In genomic region chr1:37639101-37639500, GRCm38 (mm10) we compare ENCODE assay signal across 8 mouse cellular contexts.
DNase-seq lines count a peak whose midpoint lies in the region; ATAC-seq and TF ChIP-seq lines count a peak whose summit lies in the region.

No protein-coding gene starts in this region.

- no peaks in the 10 kb centered on the region; the same call in 1 of the 2 replicates for H3K4me1 ChIP-seq in hindbrain, embryonic 12.5 days

- peak overlapping the region; percentile 29 for H3K4me2 ChIP-seq in hindbrain, embryonic 12.5 days (replicated peaks)

- peak; percentile 61 for ATAC-seq in Patski
- peak; percentile 64; the same call in 1 of the 2 replicates for ATAC-seq in hindbrain, embryonic 12.5 days (ENCODE audit: low FRiP score)

- no peak for DNase-seq in Patski (ENCODE audit: low read depth, low spot score)
- DNase-seq in cerebellum, adult 9-11 months, result peak; percentile 78
- peak; percentile 63 to 85 for DNase-seq in frontal cortex, postnatal 14 days (ENCODE audit: low spot score in 2 of 2)
- DNase-seq in layer of hippocampus, postnatal 25 days (ENCODE audit: extremely low spot score in 1 of 2, low spot score in 1 of 2), result peak; percentile 73 to 84
- DNase-seq in lung, postnatal 25 days (ENCODE audit: low spot score), result peak; percentile 65
- peak; percentile 78 for DNase-seq in retina, postnatal 1 day
- DNase-seq in urinary bladder, postnatal 36 days (ENCODE audit: low spot score in 2 of 2), result peak; percentile 71 to 75

- no peaks in the 10 kb centered on the region for H3K36me3 ChIP-seq in hindbrain, embryonic 12.5 days

- H3K4me3 ChIP-seq in hindbrain, embryonic 12.5 days, result no peak overlapping the region

- WGBS in hindbrain, embryonic 12.5 days, result 21% methylated on average over 10 of the region's 10 CpGs

- CTCF ChIA-PET in Patski (lab: Charles Lee), result interaction anchor here (0.6 to 1.6 kb wide), 8 partner anchors 8 to 243 kb away, joined by 3 to 4 read pairs (median 3); no protein-coding TSS in a partner anchor

- POLR2A ChIA-PET in Patski (lab: Charles Lee), result no interaction called here

- H3K9ac ChIP-seq in hindbrain, embryonic 12.5 days, result no peak overlapping the region

- in situ Hi-C loops in Patski (cut with MboI; ENCODE audit: low pct_unique_long_range_greater_than_20kb), result loop anchor here (10.0 to 25.0 kb wide), 2 partner anchors 194 to 852 kb away; no protein-coding TSS in a partner anchor

- peak; percentile 84 for TF ChIP-seq CTCF in Patski (IDR thresholded peaks at IDR 0.05)

- no peaks in the 10 kb centered on the region for H3K27me3 ChIP-seq in Patski
- no peaks in the 10 kb centered on the region; the same call in 1 of the 2 replicates for H3K27me3 ChIP-seq in hindbrain, embryonic 12.5 days

- no peaks in the 10 kb centered on the region for H3K9me3 ChIP-seq in hindbrain, embryonic 12.5 days (replicated peaks)

- H3K27ac ChIP-seq in hindbrain, embryonic 12.5 days, result no peak overlapping the region
